Mouse (Mus musculus): ENCODE results near the gene Pigyl. TPM values are rescaled to one million over a fixed set of nuclear protein-coding genes. Genes with fewer than 3 reads are reported as not detected.

Gene Pigyl
- polyA plus RNA-seq, 1 experiment: 67.8 TPM

GRCm38 (mm10) chr9:22123069-22123609 is 33.5 kb upstream of the Pigyl start:
- 75% methylated on average over 7 of the region's 7 CpGs for WGBS
- no peak overlapping the region for H3K4me3 ChIP-seq (replicated peaks; ENCODE audit: extremely low read depth, low read depth, low read length)
- H3K4me1 ChIP-seq (ENCODE audit: control insufficient read depth, insufficient read depth, low read length): no peaks in the 10 kb centered on the region
- DNase-seq: no peak
- TF ChIP-seq POLR2A (IDR thresholded peaks at IDR 0.05; ENCODE audit: borderline replicate concordance, extremely low read depth, low read depth, low read length) (no peak), CTCF (IDR thresholded peaks at IDR 0.05; ENCODE audit: insufficient read depth, low read length) (no peak)

- no peak for DNase-seq
- no peak for TF ChIP-seq POLR2A (IDR thresholded peaks at IDR 0.05; ENCODE audit: borderline replicate concordance, extremely low read depth, low read depth, low read length)
- TF ChIP-seq CTCF (IDR thresholded peaks at IDR 0.05; ENCODE audit: insufficient read depth, low read length): no peak
- Histone ChIP-seq H3K4me1 (ENCODE audit: control insufficient read depth, insufficient read depth, low read length) (no peaks in the 10 kb centered on the region), H3K4me3 (replicated peaks; ENCODE audit: extremely low read depth, low read depth, low read length) (no peak overlapping the region)
- WGBS: 77% methylated on average over 3 of the region's 3 CpGs
These were observed 32.5 kb upstream of the Pigyl start for GRCm38 (mm10) chr9:22124169-22124568.

GRCm38 (mm10) chr9:22125246-22126027 is 31.2 kb upstream of the Pigyl start:
- no peaks in the 10 kb centered on the region for H3K4me1 ChIP-seq (ENCODE audit: control insufficient read depth, insufficient read depth, low read length)
- no peak overlapping the region for H3K4me3 ChIP-seq (replicated peaks; ENCODE audit: extremely low read depth, low read depth, low read length)
- DNase-seq: no peak
- TF ChIP-seq CTCF (IDR thresholded peaks at IDR 0.05; ENCODE audit: insufficient read depth, low read length): no peak
- TF ChIP-seq POLR2A (IDR thresholded peaks at IDR 0.05; ENCODE audit: borderline replicate concordance, extremely low read depth, low read depth, low read length): no peak
- WGBS: 84% methylated on average over 15 of the region's 15 CpGs

GRCm38 (mm10) chr9:22131226-22131981 is 25.2 kb upstream of the Pigyl start:
- Histone ChIP-seq H3K4me1 (ENCODE audit: control insufficient read depth, insufficient read depth, low read length) (peaks cover 2% of the 10 kb centered on the region; the same call in 1 of the 2 replicates), H3K4me3 (replicated peaks; ENCODE audit: extremely low read depth, low read depth, low read length) (peak overlapping the region; percentile 64)
- peak; percentile 38 for DNase-seq
- TF ChIP-seq CTCF (IDR thresholded peaks at IDR 0.05; ENCODE audit: insufficient read depth, low read length): no peak
- no peak for TF ChIP-seq POLR2A (IDR thresholded peaks at IDR 0.05; ENCODE audit: borderline replicate concordance, extremely low read depth, low read depth, low read length)
- WGBS: 2% methylated on average over 35 of the region's 35 CpGs

- Histone ChIP-seq H3K4me1 (ENCODE audit: control insufficient read depth, insufficient read depth, low read length) (peaks cover 2% of the 10 kb centered on the region; the same call in 1 of the 2 replicates), H3K4me3 (replicated peaks; ENCODE audit: extremely low read depth, low read depth, low read length) (no peak overlapping the region)
- WGBS: 43% methylated on average over 11 of the region's 11 CpGs
- DNase-seq: no peak
- no peak for TF ChIP-seq POLR2A (IDR thresholded peaks at IDR 0.05; ENCODE audit: borderline replicate concordance, extremely low read depth, low read depth, low read length)
- TF ChIP-seq CTCF (IDR thresholded peaks at IDR 0.05; ENCODE audit: insufficient read depth, low read length): no peak
These were observed 24.4 kb upstream of the Pigyl start for GRCm38 (mm10) chr9:22132220-22132619.

GRCm38 (mm10) chr9:22134246-22134890 is 22.3 kb upstream of the Pigyl start:
- TF ChIP-seq POLR2A (IDR thresholded peaks at IDR 0.05; ENCODE audit: borderline replicate concordance, extremely low read depth, low read depth, low read length) (no peak), CTCF (IDR thresholded peaks at IDR 0.05; ENCODE audit: insufficient read depth, low read length) (no peak)

GRCm38 (mm10) chr9:22134988-22135643 is 21.5 kb upstream of the Pigyl start:
- peaks cover 2% of the 10 kb centered on the region; the same call in 1 of the 2 replicates for H3K4me1 ChIP-seq (ENCODE audit: control insufficient read depth, insufficient read depth, low read length)
- DNase-seq: no peak
- H3K4me3 ChIP-seq (replicated peaks; ENCODE audit: extremely low read depth, low read depth, low read length): no peak overlapping the region
- TF ChIP-seq CTCF (IDR thresholded peaks at IDR 0.05; ENCODE audit: insufficient read depth, low read length) (no peak), POLR2A (IDR thresholded peaks at IDR 0.05; ENCODE audit: borderline replicate concordance, extremely low read depth, low read depth, low read length) (no peak)
- 74% methylated on average over 9 of the region's 9 CpGs for WGBS

More at GRCm38 (mm10) chr9:22134246-22134890, 22.3 kb upstream of the Pigyl start:
- no peak overlapping the region for H3K4me3 ChIP-seq (replicated peaks; ENCODE audit: extremely low read depth, low read depth, low read length)
- H3K4me1 ChIP-seq (ENCODE audit: control insufficient read depth, insufficient read depth, low read length): peaks cover 2% of the 10 kb centered on the region; the same call in 1 of the 2 replicates
- no peak for DNase-seq
- WGBS: 80% methylated on average over 7 of the region's 7 CpGs

- WGBS: 62% methylated on average over 7 of the region's 7 CpGs
- DNase-seq: no peak
- Histone ChIP-seq H3K4me3 (replicated peaks; ENCODE audit: extremely low read depth, low read depth, low read length) (no peak within 1 kb of the TSS), H3K4me1 (ENCODE audit: control insufficient read depth, insufficient read depth, low read length) (peaks cover 2% of the 10 kb centered on the region; the same call in 1 of the 2 replicates)
- TF ChIP-seq CTCF (IDR thresholded peaks at IDR 0.05; ENCODE audit: insufficient read depth, low read length) (no peak), POLR2A (IDR thresholded peaks at IDR 0.05; ENCODE audit: borderline replicate concordance, extremely low read depth, low read depth, low read length) (no peak)
These were observed 20.8 kb upstream of the Pigyl start, which contains the start of gene Acp5 for GRCm38 (mm10) chr9:22135644-22136390. TSS of gene Acp5 (minus strand) at chr9:22135711.

Data from lung, adult 2 months (tissue).